Mouse (Mus musculus) urinary bladder, adult 18-20 months (tissue): Measurements from ENCODE around the gene Clasp1.

ENCODE experiments used
- DNase-seq, 2 experiments: peaks; one replicate each; pipeline ENCODE4 v3.0.0; 2022; ENCODE audit warnings: low spot score in 2 of 2, mixed read lengths in 2 of 2

The Clasp1 gene

DNA sequence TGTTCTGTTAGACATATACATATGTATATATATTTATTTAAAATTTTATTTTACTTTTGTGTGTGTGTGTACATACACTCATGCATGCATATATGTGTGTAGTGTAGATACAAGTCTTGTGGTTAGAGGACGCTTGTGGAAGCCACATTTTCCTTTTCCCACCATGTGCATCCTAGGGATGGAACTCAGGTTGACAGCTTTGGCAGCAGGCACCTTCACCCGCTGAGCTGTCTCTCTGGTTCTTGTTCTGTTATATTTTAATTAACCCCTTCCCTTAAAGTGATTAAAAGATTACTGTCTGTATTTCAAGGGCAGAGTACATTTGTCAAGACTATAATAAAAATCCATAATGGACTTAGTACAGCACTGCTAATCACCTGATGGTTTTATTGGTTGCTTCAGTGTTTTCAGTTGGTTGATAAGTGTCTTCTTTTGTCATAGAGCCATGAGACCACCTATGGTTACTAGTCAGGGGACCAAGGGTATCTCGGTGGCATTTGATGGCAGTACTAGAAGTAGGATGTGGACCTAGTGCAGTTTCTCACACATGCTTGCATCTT, 62.1 kb downstream of the Clasp1 start:
- DNase-seq, result no peak

- DNase-seq, result no peak
Measured at GRCm38 (mm10) chr1:118453577-118453976, 64.7 kb downstream of the Clasp1 start.

DNA sequence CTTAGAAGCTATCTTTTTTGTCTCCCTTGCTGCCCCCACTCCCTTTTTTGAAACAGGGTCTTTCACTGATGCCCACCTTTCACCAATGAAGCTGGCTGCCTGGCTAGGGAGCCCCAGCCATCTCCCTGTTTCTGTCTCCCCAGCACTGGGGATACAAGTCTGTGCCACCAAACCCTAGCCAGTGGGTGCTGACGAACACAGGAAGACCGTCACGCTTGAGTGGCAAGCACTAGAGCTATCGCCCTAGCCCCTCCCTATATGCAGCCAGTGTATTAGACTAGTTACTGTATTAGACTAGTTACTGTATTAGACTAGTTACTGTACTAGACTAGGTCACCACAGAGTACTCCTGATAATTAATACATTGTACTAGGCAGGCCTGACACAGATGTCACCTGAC, 66.0 kb downstream of the Clasp1 start:
- DNase-seq, result no peak

DNA sequence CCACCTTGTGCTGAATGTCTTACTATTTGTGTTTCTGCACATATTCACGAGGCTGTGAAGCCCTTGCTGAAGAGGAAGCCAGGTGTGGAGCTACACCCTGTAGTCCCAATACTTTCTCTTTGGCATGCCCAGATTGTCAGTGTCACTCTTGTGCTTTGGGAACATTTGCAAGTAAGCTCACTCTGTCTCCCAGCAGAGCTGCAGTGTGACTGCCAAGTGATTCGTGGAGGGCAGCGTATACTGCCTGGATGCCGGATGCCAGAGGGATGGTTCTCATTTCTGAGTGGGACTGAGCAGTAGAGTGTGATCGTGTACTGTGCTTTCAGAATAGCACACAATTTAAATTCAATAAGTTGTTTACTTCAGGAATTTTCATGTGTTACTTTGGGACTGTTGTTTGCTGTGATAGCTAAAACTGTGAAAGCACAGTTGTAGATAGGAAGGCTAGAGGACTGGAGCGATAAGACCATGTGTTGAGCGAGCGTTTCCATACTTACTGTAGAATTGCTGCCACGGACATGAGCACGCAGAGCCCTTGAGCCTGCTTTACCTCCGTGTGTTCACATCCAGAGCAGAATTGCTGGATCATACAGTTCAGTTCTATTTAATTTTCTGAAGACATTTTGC, 68.5 kb downstream of the Clasp1 start:
- DNase-seq, result no peak

GRCm38 (mm10) chr1:118457883-118458259, 69.0 kb downstream of the Clasp1 start:
- DNase-seq, result no peak

GRCm38 (mm10) chr1:118458279-118458678, 69.4 kb downstream of the Clasp1 start:
- DNase-seq, result peak in 1 of 2 experiments; percentile 11

DNA sequence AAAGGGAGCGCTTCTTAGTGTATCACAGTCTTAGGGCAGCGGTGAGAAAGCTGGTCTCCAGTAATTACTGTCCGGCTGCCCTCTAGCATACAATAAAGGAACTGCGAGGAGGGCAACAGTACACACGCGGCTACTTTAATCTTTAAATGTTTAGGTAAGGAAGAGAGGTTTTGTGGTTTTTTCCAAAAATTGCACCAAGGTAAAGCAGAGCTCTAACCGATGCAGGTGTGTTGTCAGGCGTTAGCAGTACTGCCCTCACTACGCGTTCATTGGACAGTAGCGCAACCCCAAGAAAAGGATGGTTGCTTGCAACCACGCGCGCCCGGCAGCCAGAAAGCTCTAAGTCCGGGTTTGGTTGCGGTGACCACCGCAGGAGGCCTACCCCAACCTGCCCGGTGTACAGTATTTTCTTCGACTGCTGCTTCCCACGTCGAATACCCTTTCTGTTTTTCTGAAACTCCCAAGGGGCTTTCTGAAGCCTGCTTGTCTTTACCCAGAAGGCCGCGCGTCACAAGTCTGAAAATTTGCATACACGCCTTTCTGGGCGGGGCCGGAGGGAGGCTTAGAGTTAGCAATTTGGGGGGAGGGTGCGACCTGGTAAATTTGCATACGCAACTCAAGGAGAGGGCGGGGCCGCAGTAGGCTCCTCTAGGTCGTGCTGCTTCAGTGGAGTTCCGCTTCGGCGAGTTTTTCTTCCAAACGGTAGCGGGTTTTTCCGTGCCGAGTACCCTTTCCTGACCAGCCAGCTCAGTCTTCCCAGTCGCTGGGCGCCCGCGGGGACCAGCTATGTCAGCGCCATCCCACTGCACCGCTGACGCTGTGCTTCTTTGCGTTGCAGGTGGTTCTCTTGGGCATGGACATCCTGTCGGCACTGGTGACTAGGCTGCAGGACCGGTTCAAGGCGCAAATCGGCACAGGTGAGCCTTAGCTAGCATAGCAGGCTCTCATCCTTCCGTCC, 70.4 kb downstream of the Clasp1 start:
- peak; percentile 87 to 89 for DNase-seq

DNA sequence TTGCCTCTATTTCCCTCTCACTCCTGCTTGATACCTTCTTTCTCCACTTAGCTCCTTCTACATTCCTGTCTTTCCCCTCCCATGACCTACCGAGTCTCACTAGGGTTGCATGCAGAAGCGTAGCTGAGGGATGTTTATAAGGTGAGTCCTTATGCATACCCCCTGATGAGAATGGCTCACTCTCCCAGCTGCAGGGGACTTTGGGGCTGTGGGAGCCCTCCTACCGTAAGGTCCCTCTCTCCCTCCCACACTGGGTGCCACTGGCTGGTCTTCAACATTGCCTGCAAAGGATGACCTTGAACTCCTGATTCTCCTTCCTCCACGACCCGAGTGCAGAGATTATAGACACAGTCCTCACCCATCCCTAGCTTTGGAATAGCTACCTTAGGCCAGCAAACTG, 71.9 kb downstream of the Clasp1 start:
- no peak for DNase-seq

- DNase-seq, result no peak
Measured at GRCm38 (mm10) chr1:118466041-118466440, 77.2 kb downstream of the Clasp1 start.

DNA sequence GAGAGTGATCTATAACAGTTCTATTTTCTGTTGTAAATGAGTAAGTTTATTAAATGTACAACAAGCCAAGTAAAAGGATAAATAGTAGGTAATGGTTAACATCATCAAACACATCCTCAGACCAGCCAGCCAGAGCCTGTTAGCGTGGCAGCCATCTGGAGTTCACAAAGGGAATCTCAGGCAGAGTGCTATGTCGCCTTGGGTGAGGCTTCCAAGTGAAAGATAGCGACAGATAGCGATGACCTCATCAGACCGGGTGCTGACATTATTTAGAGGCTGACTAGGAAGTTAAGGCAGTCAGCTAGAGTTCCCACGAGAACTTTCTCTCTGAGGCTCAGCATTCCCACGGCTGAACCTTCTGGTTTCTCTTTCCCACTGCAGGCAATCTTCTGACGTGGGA, 83.5 kb downstream of the Clasp1 start:
- DNase-seq, result no peak

GRCm38 (mm10) chr1:118476919-118477318, 88.1 kb downstream of the Clasp1 start:
- no peak for DNase-seq

DNA sequence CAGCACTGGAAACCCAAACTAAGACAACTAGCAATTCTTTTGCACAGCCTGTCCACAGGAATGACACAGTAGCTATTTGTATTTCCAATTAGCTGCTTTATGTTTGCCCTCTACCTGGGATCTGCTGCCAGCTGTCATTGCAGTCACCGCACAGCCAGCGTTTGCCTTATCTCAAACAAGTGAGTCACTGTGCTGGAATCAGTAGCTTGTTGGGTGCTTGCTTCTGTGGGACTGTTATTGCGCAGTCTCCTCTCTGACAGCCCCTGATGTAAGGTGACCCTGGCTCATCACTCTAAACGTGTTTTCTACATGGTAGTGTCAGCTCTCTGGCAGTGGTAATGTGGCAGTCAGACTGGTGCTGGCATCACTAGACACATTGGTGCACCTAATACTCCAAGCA, 90.4 kb downstream of the Clasp1 start:
- no peak for DNase-seq

GRCm38 (mm10) chr1:118480484-118481364, 91.9 kb downstream of the Clasp1 start:
- DNase-seq, result no peak

GRCm38 (mm10) chr1:118481365-118481702, 92.5 kb downstream of the Clasp1 start:
- no peak for DNase-seq

DNA sequence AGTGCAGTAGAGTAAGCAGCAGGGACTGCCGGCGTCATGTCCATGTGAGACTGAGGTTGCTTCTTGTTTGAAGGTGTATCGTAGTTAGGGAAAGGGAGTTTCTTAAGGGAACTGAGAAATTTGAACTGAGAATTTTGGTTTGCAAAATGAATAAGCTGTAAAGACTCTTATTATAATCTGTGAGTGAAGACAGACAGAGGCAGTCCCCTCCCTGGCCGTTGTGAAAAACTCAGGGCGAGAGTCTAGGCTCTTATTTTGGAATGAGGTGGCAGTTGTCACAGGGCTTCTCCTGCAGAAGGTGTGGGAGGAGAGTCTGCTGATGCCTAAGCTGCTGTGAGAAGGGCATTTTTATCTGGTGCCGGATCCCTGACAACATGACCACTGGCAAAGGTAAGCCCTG, 92.8 kb downstream of the Clasp1 start:
- no peak for DNase-seq

DNA sequence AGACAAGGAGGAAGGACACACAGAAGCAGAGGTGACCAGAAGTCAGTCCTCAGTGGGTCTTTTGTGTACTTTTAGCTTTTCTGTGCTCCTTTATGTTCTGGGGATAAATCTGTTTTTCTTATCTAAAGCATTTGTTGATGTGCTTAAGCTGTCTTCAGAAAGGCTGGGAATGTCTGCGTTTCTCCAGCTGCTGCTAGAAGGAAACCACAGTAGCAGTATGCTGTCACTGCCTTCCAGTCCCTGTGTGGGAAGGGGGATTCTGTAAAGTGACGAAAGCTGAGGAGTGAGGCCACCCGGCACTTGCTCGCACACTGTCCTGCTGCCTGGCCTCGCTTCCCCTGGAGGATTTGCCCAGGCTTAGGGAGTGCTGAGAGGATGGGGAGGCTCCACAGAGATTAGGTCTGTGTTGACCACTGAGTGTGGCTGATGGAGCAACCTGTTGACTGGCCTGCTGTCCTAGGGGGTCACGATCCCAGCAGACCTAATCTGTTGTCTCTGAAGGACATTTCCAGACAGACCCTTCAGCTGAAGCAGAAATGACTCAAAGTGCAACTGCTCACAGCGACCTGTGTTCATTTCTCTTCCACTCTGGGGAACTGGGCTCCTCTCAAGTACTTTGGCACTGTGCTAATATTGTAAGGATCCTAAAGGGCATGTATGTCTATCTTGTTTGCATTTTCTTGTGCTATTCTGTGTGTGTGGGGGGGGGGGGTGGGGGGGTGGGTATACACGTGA, 93.6 kb downstream of the Clasp1 start:
- no peak for DNase-seq

GRCm38 (mm10) chr1:118483504-118484096, 94.7 kb downstream of the Clasp1 start:
- no peak for DNase-seq

GRCm38 (mm10) chr1:118485572-118485971, 96.7 kb downstream of the Clasp1 start:
- no peak for DNase-seq

- DNase-seq, result no peak
Measured at GRCm38 (mm10) chr1:118486021-118486420, 97.2 kb downstream of the Clasp1 start.

DNA sequence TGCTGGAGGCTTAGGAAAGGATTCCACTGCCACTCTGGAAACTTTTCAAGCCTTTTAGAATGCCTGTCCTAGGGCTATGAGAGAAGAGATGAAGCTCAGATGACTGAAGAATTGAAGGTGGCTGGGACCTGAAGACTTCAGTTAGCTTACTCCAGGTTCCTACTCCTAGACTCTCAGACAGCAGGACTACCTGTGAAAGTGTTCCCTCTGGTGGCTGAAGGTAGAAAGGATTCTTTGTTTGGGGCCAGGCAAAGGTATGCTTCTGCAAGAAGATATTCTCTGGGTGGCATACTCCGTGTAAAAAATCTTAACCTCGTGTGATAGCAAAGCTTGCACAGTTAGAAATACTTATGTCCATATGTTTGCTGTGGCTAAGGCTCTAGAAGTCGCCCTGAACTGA, 104.0 kb downstream of the Clasp1 start:
- no peak for DNase-seq

DNA sequence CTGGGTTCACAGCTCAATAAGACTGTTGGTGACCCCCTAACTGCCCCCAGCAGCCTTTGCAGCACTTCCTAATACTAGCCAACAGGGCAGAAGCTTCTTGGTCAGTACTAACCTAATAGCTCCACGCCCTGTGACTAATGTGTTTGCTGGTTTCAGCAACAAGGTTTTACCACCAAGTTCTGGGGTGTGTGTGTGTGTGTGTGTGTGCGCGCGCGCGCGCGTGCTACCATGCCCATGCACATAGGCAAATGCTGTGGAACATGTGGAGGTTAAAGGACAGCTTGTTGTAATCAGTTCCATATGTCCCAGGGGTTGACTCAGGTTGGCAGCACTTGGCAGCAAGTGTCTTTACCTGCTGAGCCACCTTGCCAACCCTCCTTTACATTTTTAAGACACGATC, 105.7 kb downstream of the Clasp1 start:
- DNase-seq, result no peak
